Mouse (Mus musculus) ES-CJ7 (cell line): ENCODE data around the gene 2300002M23Rik.
A peak's percentile ranks its signal among the peaks of the same experiment; 100 is the strongest.

Source experiments
- DNase-seq: peaks from one replicate; pipeline ENCODE4 v3.0.0; 2011; ENCODE audit warnings: low read depth, low spot score

2300002M23Rik gene

DNA sequence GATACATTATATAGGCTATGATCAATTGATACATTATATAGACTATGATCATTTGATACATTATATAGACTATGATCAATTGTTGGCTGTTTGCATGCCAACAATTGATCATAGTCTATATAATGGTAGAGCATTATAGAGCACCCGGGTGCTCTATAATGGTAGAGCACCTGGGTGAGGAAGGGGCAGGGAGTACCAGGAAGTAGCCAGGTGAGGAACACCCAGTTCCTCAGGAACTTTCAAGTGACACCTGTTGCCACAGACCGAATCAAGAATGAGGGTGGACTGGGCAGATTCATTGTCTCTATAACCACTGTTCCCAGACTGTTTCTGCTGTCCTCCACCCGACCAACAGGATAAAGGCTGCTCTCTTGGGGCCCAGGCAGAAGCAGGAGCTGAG is at the start of gene 2300002M23Rik:
TSS of gene 2300002M23Rik (plus strand) at position 301 of the 400 bp plus-strand sequence.
- no peak for DNase-seq

DNA sequence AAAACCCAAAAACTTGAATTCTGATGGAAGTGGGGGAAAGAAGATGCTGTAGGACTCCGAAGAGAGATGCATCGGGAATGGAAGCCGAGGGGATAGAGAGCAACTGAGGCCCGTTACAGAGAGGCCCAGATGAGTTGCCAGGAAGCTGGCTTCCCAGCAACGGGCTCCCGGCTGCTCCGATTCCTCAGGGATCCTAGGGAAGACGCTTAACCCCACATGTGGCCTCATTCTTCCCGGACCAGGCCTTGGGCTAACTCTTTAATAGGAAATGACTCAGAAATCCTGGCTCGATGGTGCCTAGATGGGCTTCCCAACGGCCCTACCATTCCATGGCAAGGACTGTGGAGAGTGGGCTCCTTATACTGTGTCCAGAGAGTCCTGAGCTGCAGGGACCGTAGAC is 49.7 kb upstream of the 2300002M23Rik start:
- DNase-seq = peak; percentile 29

DNA sequence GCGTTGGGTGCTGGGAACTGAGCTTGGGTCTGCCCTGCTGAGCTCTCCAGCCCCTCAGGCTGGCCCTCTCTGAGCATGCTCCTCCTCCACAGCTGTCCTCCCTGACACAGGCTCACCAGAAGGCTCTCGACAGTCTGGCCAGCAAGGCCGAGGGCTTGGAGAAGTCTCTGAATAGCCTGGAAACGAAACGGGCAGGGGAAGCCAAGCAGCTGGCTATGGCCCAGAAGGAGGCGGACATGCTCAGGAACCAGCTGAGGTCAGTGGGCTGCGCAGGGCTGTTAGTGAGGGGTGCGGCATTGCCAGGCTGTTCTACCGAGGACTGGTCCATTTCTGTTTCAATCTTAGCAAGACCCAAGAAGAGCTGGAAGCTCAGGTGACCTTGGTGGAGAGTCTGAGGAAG is 42.9 kb upstream of the 2300002M23Rik start:
- no peak for DNase-seq

DNA sequence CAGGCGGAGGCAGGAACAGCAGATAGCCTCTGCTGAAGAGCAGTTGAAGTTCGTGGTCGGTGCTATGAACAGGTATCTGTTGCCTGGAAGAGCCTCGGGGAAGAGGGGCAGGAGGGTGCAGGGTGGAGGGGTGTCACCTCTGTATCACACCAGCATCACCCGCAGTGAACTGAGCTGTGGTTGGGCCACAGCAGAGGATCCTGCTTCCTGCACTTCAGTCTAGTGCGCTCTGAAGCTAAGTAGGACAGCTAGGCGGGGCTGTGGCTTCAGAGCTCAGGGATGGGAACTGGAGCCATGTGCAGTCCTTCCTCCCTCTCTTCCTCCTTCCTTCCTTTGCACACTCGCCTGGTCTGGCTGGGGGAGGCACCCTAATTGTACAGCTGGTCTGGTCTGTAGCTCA is 40.6 kb upstream of the 2300002M23Rik start:
- DNase-seq = peak; percentile 47

DNA sequence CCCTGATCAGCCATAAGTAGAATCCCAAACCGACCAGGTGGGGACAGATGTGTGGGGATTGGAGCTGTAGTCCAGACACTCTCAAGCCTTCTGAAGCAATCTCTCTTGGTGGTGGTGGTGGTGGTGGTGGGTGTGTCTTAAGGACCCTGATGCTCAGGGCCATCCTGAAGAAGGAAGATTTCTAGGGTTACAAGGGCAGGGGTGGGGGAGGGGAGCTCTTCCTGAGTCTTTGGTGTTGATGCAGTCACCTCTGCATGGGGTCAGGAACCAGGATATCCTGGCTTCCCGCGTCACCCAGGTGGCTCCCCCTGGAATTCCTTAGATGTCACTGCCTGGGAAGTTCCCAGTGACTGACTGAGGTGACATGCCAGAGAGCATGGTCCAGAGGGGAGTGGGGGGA is 34.9 kb upstream of the 2300002M23Rik start:
- peak; percentile 90 for DNase-seq

DNA sequence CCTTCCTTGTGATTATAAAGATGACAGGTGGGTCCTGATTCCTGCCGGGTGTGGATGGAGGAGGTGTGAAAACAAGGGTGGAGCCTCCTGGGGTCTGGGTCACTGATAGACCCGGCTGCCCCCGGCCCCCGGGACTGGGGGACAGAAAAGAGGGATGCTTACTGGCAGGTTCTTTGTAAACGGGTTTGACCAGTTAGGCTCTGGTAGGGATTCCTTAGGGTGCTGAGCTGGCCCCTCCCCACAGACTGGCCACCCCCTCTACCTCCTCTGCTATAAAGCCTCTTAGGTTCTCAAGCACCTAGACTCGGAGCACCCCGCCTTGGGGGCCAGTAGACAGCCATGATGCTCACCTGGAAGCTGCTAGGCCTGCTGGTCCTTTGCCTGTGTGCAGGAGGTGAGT is 34.3 kb upstream of the 2300002M23Rik start, which contains the start of gene Psors1c2:
TSS of gene Psors1c2 (plus strand) at position 301 of the 400 bp plus-strand sequence.
- DNase-seq = no peak

DNA sequence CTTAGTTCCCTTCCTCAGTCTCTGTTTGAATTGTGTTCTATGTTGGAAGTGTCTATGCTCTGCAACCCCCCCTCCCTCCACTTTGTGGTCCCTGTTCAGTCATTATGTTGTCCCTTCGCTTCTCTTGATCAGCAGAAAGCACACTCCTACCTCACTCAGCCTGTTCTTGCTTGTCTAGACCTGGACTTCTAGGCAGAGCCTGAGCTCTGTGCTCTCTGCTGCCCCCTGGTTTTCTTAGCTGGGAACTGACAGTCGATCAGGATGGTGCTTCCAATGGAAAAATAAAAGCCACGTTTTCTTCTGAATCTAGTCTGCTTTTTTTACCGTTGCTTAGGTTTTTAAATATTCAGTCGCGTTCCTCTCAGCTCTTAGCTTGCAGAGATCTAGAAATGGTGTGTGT is 32.9 kb upstream of the 2300002M23Rik start:
- DNase-seq = peak; percentile 90

DNA sequence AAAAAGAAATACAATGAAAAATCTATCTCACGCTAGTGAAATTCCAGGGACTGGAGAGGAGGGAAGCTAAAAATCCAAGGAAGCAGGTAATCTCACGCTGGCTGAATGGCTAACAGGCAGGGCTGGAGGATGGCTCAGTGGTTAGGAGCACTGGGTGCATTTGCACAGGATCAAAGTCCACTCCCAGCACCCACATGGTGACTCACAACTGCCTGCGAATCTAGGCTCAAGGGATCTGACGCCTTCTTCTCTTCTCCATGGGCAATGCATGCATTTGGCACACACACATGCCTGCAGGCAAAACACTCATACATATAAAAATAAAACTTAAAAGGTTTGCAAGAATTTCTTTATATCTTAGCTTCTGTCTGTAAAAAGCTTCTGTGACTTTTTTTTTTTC is 29.8 kb upstream of the 2300002M23Rik start:
- DNase-seq = no peak

DNA sequence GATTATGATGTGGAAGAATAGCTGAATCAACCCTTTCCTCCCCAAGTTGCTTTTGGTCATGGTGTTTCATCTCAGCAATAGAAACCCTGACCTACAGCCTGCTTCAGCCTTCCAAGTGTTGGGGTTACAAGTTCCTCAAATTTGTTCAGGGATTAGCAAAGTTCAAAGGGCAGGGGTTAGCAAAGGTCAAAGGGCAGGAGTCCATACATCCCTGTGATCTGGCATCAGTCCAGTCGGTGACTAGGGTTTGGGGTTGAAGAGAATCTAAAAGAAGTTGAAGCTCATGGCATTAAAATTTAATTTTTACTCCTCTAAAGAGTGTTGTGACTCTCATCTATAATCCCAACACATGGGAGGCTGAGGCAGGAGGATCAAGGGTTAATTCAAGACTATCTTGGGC is 28.8 kb upstream of the 2300002M23Rik start:
- DNase-seq = no peak

DNA sequence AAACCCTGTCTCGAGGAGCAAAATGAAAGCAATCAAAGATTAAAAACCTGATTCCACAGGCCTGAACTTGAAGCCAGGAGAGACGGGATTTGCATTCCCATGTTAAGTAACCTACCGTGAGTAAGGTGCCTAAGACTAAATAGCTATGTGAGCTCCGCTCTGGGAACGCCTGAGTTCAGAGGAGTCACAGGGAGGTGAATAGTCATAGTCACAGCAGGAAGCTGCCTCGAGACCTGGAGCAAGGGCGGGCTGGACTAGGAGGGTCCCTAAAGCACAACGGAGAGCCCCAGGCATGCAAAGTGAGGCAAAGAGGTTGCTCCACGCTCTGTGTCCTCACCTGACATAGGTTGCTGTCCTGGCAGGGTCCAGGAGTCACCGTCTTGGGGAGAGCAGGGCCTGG is 27.7 kb upstream of the 2300002M23Rik start:
- DNase-seq = peak; percentile 80

DNA sequence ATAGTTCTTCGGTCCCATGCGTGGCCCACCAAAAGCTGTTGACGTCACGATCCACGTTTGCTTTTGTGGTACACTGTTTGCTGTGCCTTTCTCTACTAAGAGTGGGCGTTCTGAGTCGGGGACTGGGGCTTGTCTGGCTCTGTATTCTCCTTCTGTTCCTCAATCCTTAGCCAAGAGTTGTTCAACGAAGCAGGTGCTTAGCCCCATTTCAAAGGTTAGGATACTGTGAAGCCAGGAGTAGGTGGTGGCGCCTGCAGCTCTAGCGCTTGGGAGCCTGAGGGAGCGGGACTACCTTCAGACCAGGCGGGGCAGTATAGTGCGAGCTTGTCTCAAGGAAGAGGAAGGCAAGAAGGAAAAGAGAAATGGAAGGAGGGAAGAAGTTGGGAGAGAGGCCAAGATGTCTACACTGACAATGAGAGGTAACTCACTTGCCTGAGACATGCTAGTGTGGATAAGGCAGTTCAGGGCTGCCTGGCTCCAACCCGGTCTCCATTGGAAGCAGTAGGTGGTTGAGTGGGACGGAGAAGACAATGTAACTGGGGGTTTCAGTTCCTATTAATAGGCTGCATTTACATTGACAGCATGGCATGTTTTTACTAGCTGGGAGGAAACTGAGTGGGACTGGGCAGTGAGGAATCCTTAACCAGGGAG is 24.4 kb upstream of the 2300002M23Rik start:
- DNase-seq = peak; percentile 88

DNA sequence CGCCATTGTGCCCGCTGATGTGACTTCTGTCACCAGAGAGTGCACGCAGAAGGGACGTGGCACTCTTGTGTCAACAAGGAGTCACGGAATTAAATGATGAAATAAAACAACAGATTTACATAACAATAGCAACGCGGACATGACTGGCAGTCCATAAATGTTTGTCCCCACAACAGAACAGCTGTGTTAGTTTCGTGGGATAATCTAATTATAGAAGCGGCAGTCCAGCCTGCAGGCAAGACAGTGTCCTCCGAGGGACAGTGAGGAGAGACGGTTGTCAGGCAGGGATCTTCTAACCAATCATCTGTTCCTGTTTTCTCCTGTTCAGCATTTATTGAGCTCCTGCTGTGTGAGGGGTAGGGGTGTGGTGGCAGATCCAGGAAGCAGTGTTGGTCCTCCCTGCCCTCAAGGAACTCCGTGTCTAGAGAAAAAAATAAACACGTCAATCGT is 23.8 kb upstream of the 2300002M23Rik start:
- peak; percentile 65 for DNase-seq

DNA sequence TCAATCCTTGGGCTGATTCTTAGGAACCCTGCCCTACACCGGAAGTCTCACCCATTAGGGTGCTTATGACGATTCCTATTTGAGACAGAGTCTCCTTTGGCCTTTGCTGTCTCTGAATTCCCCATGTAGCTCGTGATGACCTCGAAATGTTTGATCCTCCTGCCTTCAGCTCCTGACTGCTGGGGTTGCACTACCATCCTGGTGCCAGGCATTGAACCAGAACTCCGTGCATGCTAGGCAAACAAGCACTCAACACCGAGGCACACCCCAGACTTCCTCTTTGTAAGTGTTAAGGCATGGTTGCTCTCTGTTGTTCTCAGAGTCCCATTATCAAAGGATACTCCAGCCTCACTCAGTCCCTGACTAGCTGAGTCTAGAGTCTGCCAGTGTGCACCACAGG is 23.2 kb upstream of the 2300002M23Rik start:
- no peak for DNase-seq

DNA sequence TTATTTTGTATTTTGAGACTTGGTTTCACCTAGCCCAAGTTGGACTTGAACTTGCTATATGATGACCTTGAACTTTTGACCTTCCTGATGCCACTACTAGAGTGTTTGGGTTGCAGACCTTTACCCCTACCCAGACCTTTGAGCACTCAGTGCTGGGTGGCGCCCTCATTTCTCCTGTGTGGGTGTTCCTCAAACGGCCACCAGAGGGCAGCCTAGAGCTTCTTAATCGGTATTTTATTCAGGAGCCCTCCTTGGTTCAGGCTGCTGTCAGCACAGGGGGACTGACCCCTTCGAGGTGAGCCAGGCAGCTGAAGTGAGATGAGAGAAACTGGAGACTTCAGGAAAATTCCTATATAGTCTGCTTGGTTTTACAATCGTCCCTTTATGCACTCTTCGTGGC is 22.6 kb upstream of the 2300002M23Rik start:
- peak; percentile 89 for DNase-seq

DNA sequence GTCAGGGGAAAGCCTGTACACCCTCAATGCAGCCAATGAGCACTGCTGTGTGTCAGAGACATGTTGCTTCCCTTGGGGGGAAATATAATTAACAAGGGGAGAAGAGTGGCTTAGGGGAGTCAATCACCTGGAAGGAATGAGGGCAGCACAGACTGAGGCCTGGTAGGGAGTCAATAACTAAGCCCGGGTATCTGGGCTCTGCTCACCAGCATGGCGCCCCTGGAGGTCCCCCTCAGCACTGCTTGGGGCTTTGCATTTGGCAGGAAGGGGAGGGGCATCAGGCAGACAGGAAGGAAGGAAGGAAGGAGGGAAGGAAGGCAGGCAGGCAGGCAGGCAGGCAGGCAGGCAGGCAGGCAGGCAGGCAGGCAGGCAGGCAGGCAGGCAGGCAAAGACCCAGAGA is 19.8 kb upstream of the 2300002M23Rik start:
- peak; percentile 90 for DNase-seq

DNA sequence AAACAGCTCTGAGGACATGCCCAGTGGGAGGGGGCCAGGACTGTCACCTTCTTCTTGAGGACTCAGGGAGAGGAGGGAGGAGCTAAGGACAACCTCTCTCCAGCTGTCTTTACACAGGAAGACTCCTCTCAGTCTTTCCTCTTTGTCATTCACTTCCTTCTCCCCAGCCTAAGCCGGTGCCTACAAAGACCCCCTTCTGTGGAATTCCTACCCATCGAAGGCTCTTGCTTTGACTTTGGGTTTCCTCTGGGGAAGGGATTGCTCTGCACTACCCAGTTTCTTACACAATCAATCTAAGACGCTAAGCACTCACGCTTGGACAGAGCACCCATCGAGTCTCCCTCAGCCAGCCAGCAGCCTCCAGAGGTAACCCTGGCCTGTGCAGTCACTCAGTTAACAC is 18.6 kb upstream of the 2300002M23Rik start:
- peak; percentile 57 for DNase-seq

DNA sequence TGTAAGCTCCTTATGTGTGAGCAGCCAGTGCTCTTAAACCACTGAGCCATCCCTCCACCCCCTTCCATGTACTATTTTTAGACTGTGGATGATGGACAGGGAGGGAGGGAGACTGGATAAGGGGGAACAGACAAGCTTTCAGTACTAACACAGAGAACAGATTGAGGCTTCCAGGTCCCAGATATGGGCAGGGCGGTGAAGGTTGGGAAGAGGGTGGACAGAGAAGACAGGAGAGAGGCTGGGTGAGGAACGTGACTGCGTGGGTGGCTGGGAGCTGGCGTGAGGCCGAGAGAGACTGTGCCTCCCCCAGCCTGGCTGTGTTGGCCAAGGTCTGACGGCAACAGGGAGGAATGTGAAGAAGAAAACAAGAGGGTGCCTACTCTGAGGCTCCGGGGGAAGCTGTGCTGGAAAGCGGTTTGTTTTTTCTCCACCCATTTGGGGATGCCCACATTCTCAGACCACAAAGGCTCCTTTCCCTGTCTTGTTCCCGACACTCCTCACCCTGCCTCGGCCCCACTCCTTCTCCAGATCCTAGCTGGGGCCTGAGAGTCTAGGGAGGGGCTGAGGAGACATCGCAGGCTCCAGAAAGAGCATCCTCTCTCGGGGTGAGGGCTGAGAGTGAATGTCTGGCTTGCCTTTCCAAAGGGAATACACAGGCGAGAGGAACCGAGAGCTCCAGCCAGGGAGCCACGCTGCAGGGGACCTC is 17.7 kb upstream of the 2300002M23Rik start:
- DNase-seq = no peak

DNA sequence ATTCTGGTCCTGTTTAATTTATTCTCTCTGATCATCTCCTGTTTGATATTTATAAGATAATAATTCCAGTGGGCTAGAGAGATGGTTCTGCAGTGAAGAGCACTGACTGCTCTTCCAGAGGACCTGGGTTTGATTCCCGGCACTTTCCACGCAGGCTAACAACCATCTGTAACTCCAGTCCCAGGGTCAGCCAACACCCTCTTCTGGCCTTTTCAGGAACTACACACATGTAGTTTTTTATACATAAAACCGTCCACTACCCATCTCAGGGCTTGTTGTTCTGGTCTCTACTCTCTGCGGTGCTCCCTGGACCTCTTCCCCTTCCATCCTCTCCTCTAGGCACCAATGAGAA is 17.1 kb upstream of the 2300002M23Rik start:
- peak; percentile 44 for DNase-seq

DNA sequence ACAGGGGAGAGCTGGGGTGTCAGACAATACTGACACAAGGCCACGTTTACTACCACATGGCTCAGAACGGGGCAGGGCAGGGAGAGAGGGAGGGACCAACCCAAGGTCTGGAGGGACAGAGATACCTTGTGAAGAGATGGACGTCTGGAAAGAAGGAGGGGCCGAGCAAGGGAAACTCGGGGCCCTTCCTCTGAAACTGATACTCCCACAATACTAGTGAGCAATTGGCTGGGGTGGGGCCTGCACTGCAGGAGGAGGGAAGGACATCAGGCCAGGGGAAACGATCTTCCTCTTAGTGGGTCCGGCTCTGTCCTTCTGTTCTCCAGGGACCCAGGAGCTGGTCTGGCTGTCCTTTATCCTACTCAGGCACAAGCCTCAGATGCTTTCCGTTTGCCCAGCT is 16.4 kb upstream of the 2300002M23Rik start:
- DNase-seq = no peak

DNA sequence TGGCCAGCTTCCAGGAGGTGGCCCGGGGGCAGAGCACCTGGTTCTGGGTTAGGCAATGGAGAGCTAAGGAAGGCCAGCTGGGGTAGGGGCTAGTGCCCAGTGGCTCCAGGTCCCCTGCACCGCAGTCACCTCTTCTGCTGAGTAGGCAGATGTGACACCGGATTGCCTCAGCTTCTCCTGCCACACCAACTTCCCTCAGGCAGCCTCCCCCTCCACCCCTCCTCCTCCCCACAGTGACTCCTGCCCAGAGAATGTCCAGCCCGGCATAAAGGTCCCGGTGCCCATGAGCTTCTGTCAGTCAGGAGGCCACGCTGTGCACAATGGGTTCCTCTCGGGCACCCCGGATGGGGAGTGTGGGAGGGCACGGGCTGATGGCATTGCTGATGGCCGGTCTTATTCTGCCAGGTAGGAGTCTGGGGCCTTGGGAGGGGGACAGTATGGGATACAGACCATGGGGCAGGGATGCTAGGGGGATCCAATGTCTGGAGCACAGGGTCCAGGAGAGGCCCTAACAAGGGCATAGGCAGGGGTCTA is 15.3 kb upstream of the 2300002M23Rik start, which contains the start of gene Cdsn:
TSS of gene Cdsn (plus strand) at position 248 of the 534 bp plus-strand sequence.
- DNase-seq = no peak

DNA sequence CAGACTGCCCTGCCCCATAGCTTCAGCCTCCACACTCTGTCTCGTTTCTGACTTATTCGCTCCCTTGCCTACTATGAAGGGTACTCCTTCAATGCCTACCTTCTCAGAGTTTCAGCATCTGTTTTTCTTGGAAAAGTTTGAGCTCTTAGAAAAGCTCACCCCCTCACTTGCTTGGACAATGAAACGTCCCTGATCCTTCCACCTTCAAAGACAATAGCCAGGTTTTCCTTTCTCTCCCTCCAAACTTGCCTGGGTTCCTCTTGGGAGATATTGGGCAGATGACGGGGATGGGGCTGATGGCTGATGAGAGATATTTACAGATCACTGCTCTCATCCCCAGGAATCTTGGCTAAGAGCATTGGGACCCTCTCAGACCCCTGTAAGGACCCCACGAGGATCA is 12.9 kb upstream of the 2300002M23Rik start:
- no peak for DNase-seq

DNA sequence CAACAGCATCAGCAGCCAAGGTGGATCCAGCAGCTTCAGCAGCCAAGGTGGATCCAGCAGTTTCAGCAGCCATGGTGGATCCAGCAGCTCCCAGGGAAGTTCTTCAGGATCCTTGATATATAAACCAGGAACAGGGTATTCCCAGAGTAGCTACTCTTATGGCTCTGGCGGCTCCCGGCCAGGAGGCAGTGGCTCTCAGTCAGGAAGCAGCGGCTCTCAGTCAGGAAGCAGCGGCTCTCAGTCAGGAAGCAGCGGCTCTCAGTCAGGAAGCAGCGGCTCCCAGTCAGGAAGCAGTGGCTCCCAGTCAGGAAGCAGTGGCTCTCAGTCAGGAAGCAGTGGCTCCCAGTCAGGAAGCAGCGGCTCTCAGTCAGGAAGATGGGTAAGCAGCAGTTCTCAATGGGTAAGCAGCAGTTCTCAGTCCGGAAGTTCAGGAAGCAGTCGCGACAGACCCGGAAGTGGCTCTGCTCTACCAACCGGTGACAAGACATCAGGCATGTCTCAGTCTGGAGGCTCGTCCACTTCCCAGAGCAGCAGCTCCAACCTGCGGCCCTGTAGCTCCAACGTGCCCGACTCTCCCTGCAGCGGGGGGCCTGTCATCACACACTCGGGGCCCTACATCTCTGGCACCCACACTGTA is 12.4 kb upstream of the 2300002M23Rik start:
- DNase-seq = no peak
